26 mouse cellular contexts compared by ENCODE assay signal in the genomic region with DNA sequence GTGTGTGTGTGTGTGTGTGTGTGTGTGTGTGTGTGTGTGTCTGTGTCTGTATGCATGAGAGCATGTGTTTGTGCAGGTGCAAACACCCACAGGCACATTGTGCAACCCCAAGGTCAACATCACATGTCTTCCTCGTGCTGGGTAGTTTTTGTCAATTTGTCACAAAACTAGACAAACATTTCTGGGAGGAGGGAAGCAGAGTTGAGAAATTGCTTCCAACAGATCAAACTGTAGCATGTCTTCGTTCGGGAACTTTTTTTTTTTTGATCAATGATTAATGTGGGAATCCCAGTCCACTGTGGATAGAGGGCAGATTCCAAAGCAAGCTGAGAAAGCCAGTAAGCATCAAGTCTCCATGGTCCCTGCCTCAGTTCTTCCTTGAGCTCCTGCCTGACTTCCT.
DNase-seq lines count a peak whose midpoint lies in the region; ATAC-seq and TF ChIP-seq lines count a peak whose summit lies in the region.
"Had no signal": no experiment of that assay in that cellular context is flagged by ENCODE, and none has a peak within 500 bp of the region (broad histone marks: within the 10 kb centered on the region; RNA-seq: fewer than 3 reads in every experiment).

No protein-coding gene starts in this region.

- H3K4me2 ChIP-seq in kidney, embryonic 16.5 days (replicated peaks; ENCODE audit: low read depth, low read length): no peak overlapping the region
- H3K4me2 ChIP-seq: embryonic facial prominence, embryonic 12.5 days; forebrain, embryonic 12.5 days; heart, embryonic 12.5 days; intestine, embryonic 15.5 days had no signal

- peak; percentile 42 for DNase-seq in adrenal gland, adult 2 months
- DNase-seq in adrenal gland, adult 18-20 months (ENCODE audit: low spot score in 2 of 2): no peak
- peak; percentile 88 for DNase-seq in kidney, adult 2 months
- peak; percentile 72 to 78 for DNase-seq in kidney, postnatal 36 days
- DNase-seq in heart, adult 11 months: no peak
- DNase-seq in ovary, postnatal 36 days (ENCODE audit: low spot score): no peak
- DNase-seq: cerebellum, adult 2 months; cerebellum, postnatal 25 days; heart, postnatal 10 days; lung, adult 18-20 months; lung, postnatal 10 days; right cerebral cortex, postnatal 14 days; thymus, adult 2 months had no signal

- H3K9me3 ChIP-seq in kidney, embryonic 16.5 days (ENCODE audit: low read length): no peaks in the 10 kb centered on the region
- H3K9me3 ChIP-seq: embryonic facial prominence, embryonic 12.5 days; forebrain, embryonic 12.5 days; heart, embryonic 12.5 days; hindbrain, embryonic 10.5 days; intestine, embryonic 15.5 days; limb, embryonic 10.5 days; midbrain, embryonic 10.5 days had no signal

- WGBS in kidney, adult 2 months: 19% methylated on average over 3 of the region's 3 CpGs
- WGBS in kidney, embryonic 16.5 days: 23% methylated on average over 3 of the region's 3 CpGs

- no peaks in the 10 kb centered on the region for H3K27me3 ChIP-seq in kidney, adult 2 months (replicated peaks; ENCODE audit: control insufficient read depth, insufficient read depth, low read length)
- H3K27me3 ChIP-seq in kidney, embryonic 16.5 days (ENCODE audit: insufficient read depth, low read length): no peaks in the 10 kb centered on the region
- H3K27me3 ChIP-seq: embryonic facial prominence, embryonic 12.5 days; forebrain, embryonic 12.5 days; heart, embryonic 12.5 days; intestine, embryonic 15.5 days had no signal

- no peak for ATAC-seq in kidney, embryonic 16.5 days (ENCODE audit: low FRiP score, low TSS enrichment)
- ATAC-seq in granulocyte monocyte progenitor cell, adult 5-6 weeks (replicated peaks; ENCODE audit: poor library complexity, severe bottlenecking): peak; percentile 53
- ATAC-seq: activated CD4-positive, CD25-positive, alpha-beta regulatory T cell, adult 4 months; hindbrain, embryonic 16.5 days; intestine, embryonic 15.5 days had no signal

- H3K9ac ChIP-seq in kidney, embryonic 16.5 days (replicated peaks; ENCODE audit: low read length): no peak overlapping the region
- H3K9ac ChIP-seq: embryonic facial prominence, embryonic 12.5 days; forebrain, embryonic 12.5 days; heart, embryonic 12.5 days; intestine, embryonic 15.5 days had no signal

- no peak overlapping the region for H3K4me3 ChIP-seq in kidney, adult 2 months (ENCODE audit: insufficient read depth, low read depth, low read length)
- no peak overlapping the region for H3K4me3 ChIP-seq in kidney, embryonic 16.5 days (ENCODE audit: low read length)
- H3K4me3 ChIP-seq: embryonic facial prominence, embryonic 12.5 days; forebrain, embryonic 12.5 days; heart, embryonic 12.5 days; hindbrain, embryonic 10.5 days; intestine, embryonic 15.5 days; layer of hippocampus, adult 2 months; limb, embryonic 10.5 days; midbrain, embryonic 10.5 days had no signal

- peaks cover 18% of the 10 kb centered on the region for H3K4me1 ChIP-seq in kidney, adult 2 months (ENCODE audit: control insufficient read depth, insufficient read depth, low read length)
- peaks cover 11% of the 10 kb centered on the region for H3K4me1 ChIP-seq in kidney, embryonic 16.5 days (ENCODE audit: insufficient read depth, low read length)
- H3K4me1 ChIP-seq: forebrain, embryonic 12.5 days; heart, embryonic 12.5 days had no signal

- H3K36me3 ChIP-seq in kidney, adult 2 months (ENCODE audit: control insufficient read depth, insufficient read depth, low read length): no peaks in the 10 kb centered on the region
- H3K36me3 ChIP-seq in kidney, embryonic 16.5 days (ENCODE audit: insufficient read depth, low read length): no peaks in the 10 kb centered on the region
- H3K36me3 ChIP-seq: embryonic facial prominence, embryonic 12.5 days; forebrain, embryonic 12.5 days; heart, embryonic 12.5 days; hindbrain, embryonic 10.5 days; intestine, embryonic 15.5 days; limb, embryonic 10.5 days; midbrain, embryonic 10.5 days had no signal

- TF ChIP-seq CTCF in kidney, adult 2 months (conservative IDR thresholded peaks at IDR 0.05; ENCODE audit: insufficient read depth, insufficient read length, low read depth, low read length): no peak

- TF ChIP-seq POLR2A in kidney, adult 2 months (IDR thresholded peaks at IDR 0.05; ENCODE audit: low read depth, low read length): no peak

- H3K27ac ChIP-seq in kidney, adult 2 months (ENCODE audit: insufficient read depth, low read depth, low read length): peak overlapping the region; percentile 67
- H3K27ac ChIP-seq in kidney, embryonic 16.5 days (ENCODE audit: low read length): no peak overlapping the region
- H3K27ac ChIP-seq: embryonic facial prominence, embryonic 12.5 days; forebrain, embryonic 12.5 days; hindbrain, embryonic 10.5 days; intestine, embryonic 15.5 days; layer of hippocampus, adult 2 months; limb, embryonic 10.5 days; midbrain, embryonic 10.5 days; stomach, postnatal 0 days had no signal

Comparison
In these comparisons a context has a peak if more than half of its experiments do, and no peak if none do; other contexts are left out.
1. DNase-seq: peak in adrenal gland, adult 2 months (single experiment), kidney, adult 2 months (single experiment) and kidney, postnatal 36 days (2 of 2); none in adrenal gland, adult 18-20 months (0 of 2), heart, adult 11 months (single experiment) and ovary, postnatal 36 days (single experiment).